Mouse (Mus musculus): Measurements from ENCODE around the gene Oaz1.
"Not testable (repeated sequence)": the region's sequence is repeated elsewhere in the genome, so short reads cannot be mapped to it uniquely, and the experiment has no call there.

The Oaz1 gene

DNA sequence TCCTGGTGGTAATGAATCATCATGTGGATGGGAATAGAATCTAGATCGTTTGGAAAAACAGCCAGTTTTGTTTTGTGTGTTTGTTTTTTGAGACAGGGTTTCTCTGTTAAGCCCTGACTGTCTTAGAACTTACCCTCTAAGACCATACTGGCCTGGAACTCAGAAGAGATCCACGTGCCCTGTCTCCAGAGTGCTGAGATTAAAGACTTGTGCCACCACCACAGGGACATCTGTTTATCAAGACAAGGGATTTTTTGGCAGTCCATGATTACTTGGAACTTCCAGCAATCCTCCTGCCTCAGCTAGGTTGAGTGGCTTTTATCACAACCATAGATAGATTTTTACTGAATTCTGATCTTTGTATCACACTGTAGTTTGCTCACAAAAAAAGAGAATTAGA, 1.6 kb upstream of the Oaz1 start:
- no peak for DNase-seq

DNA sequence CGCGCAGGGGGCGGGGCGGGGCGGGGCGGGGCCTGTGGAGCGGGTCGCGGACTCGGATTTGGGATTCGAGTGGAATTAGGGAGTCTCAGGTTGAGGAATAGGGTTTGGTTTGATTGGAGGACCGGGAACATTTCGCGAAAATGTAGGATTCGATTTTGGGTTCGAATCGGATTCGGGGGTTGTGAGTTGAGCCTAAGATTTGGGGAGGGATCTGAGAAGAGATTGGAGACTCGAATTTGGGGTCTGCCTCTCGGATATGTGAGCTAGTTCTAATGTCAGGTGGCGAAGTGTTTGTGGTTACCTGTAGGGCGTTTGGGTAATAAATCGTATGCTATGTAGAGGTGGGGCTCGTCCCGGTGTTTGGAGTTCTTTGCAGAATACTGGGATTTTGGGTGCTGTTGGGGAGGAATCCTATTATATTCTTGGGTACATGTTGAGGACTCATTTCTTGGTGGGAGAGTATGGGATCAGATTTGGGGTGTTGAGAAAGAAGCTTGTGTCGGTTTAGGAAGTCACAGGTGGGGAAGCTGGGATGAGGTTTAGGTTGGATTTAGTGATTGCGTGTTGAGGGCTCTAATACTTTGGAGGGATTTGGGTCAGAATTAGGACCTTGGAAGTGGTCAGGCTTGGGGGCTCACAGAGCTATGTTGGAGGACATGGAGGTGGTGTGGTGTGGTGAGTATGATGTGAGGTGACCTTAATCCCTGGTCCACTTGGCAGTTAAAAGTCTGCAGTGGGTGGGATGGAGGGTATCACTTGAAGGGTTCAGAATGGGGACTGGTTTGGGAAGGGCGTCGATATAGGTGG, 810 bp downstream of the Oaz1 start:
- no peak for DNase-seq

DNA sequence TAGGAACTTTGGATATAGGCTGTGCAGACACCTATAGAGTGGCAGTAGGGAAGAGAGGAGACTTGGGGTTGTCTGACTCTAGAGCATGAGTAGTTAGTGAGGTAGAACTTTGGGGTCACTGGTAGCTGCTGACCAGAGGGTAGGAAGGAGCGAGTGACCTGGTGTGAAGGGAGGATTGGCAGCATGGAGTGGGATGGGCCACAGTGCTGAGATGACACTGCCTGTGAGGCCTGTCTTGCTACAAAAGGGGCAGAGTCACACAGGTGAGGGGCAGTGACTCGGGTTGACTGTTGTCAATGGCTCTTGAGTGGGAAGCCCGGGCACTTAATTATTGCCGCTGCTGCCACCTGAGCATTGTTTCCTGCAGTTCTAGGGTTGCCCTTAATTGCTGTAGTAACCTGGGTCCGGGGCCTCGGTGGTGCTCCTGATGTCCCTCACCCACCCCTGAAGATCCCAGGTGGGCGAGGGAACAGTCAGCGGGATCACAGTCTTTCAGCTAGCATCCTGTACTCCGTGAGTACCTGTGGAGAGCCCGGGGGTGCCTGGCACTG, 1.5 kb downstream of the Oaz1 start:
- DNase-seq = no peak

DNA sequence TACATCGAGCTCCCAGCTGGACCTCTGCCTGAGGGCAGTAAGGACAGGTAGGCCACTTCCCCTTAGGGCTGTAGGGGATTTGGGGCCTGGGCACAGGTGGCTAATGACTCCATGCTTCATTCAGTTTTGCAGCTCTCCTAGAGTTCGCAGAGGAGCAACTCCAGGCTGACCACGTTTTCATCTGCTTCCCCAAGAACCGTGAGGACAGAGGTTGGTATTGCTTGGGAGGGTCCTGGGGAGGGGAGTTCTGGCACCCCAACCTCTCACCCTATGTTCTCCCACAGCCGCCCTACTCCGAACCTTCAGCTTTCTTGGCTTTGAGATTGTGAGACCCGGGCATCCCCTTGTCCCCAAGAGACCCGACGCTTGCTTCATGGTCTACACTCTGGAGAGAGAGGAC, 2.1 kb downstream of the Oaz1 start:
- not testable (repeated sequence) for DNase-seq

DNA sequence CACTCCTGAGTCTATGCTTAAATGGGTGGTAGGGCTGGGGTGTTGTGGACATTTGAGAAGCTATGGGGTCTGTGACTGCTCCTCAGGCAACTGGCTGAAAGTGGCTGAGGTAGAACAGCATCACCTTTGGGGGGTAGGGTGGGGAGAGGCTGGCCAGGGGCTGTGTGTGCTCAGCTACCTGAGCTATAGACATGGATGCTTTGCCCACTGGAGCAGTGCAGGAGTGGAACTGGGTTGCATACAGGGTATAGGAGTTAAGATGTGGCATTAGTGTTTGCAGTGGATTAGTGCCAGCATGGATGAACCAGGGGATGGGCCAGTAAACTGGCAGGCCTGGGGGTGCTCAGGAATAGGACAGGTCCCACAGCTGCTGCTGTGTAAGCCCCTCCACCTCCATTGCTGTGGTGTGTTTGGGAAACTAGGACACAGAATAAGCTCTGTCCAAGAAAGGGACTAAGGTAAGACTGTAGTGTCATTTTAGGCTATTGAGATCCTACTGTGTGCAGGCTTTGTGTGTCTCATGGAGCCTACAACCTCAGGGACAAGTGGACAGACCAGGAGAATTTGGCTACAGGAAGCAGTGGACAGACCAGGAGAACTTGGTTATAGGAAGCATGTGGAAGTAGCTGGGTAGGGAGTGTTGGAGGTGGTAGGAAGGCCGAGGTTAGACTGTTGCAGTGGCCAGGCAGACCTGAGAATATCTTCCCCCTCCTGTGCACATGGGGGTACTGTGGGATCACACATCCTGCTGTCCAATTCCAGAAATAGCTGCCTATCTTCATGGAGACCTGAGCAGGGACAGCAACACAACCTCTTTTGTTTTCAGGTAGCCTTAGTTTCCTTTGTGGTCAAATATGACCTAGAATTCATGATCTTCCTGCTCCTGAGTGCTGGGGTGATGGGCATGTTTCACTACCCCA, 3.2 kb downstream of the Oaz1 start:
- no peak for DNase-seq

DNA sequence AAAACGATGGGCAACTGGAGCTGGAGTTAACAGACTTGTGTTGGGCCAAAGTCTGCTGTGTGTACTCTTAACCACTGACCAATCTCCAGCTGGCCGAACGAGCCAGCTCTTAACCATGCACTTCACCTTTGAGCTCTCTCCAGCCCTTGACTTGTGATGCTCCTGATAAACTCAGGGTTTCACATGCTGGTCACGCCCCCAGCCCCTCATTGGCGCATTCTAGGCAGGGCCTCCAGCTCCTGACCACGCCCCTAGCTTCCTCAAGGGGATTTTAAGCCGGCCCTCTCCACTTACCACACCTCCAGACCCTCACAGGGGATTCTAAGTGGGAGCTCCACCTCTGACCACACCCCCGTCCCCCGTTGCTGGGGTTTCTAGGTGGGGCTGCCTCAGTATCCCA, 4.7 kb downstream of the Oaz1 start:
- DNase-seq = no peak

DNA sequence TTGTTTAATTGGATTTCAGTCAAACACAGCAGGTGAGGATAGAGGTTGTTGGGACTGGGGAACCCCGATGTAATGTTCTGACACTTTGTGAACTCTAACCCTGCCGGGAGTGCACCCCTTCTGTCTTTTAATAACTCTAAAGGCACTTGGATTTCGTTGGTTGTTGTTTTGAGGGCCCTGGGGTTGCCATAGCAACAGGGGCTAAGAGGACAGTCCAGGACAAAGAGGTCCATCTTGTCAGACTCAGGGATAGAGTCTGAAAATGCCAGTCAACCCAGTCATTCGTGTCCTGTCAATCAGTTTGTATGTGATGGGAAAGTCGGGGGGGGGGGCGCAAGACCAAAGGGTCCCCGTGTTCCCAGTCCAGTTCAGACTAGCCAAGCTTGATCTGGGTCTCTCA, 6.4 kb downstream of the Oaz1 start:
- DNase-seq = no peak

DNA sequence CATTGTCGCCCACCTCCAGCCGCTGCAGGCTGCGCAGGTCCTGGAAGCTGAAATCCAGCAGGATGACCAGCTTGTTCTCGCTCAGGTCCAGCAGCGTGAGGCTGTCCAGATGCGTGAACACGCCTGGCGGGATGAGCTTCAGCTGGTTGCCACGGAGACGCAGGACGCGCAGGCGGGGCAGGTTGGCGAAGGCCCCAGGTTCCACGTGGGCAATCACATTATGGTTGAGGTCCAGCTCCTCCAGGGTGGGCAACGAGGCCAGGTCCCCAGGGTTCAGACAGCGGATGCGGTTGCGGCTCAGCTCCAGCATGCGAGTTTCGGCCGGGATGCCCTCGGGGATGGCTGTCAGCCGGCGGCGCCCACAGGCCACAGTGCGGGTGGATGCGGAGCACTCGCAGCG, 9.2 kb downstream of the Oaz1 start:
- DNase-seq = no peak

DNA sequence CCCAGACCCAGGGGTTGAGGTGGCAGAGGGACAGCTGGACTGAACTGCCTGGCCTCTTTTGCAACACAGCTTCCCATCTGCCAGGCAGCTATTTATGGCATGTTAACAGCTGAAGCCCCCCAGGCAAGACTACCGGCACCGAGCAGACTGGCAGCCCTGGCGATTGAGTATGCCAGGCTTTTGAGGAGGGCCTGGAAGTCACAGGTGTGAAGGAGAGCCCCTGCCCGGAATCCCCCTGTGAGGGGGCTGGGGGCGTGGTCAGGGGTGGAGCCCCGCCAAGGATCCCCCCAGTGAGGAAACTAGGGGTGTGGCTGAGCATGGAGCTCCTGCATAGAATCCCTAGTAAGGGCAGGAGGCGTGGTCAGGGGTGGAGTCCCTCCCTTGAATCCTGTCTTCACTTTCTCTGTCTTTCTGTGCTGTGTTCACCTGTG, 10.5 kb downstream of the Oaz1 start:
- no peak for DNase-seq

DNA sequence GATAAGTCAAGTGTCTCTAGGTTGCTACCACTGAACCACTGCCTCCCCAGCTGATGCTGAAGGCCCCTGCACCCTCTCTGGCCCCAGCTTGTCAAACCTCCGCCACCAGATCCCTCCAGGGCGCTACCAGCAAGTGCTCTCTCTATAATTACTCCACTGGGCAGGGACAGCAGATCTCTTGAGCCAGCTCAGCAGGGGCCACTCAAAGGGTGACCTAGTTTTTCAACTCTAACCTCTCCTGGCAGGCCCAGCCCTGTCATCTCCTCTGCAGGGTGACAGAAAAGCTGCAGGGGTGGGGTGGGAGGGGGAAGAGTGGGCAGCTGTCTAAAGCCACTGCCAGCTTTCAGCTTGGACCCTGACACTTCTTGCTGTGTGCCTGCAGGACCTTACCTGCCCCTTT, 11.4 kb downstream of the Oaz1 start:
- no peak for DNase-seq

DNA sequence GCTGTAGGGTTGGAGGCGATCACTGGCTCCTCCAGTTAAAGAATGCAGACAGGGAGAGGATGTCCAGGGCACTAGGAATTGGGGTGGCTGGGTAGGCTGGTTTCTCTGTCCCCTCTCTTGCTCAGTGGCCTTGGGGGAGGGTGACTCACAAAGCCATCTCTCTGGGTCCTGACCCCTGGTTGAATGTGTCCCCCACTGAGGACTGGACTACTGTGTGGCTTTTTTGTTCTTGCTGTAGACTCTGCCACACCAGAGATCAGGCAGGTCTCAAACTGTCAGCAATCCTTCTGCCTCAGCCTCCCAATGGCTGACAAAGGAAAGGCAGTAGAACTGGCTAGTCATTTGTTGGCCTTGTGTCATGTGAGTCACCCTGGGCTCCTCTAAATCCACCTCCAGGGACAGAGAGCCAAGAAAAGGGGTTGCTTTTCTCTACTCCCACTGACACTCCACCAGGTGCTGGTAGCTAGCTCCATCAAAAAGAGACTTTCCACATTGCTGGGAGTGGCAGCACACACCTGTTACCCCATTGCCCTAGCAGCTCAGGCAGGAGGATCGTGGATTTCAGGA, 12.0 kb downstream of the Oaz1 start:
- DNase-seq = no peak

DNA sequence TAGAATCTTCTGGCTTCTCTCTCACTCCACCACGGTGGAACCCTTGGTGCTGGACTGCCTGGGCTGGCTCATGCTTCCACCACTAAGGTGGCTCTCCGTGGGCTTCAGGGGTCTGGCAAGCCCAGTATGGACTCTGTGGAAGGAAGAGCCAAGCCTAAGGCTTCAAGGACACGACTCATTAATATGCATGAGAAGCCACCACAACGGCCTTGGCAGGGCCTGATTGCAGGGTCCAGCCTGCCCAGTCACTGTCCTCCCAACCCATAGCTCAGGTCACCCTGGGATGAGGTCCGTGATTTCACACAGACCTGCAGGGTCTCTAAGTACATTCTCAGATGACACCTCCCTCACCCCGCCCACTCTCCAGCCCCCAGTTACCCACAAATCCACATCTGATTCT, 13.4 kb downstream of the Oaz1 start:
- no peak for DNase-seq

DNA sequence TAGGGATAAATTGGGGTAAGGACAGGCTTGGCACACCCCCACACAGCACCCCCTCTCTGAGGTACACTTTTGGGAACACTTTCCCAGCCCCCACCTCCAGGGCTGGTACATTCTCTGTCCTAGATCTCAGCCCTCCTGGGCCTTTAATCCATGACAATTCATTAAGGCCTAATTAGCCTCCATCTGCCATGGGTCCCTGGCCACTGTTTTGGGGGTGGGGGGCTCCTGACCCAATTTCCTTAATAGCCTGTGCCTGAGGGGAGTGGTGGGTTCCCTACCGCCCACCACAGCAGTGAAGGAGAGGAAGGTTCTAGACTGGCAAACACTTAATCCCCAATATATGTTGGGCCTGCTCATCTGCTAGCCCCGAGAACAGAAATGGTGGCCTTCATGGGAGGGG, 15.2 kb downstream of the Oaz1 start:
- DNase-seq = no peak

DNA sequence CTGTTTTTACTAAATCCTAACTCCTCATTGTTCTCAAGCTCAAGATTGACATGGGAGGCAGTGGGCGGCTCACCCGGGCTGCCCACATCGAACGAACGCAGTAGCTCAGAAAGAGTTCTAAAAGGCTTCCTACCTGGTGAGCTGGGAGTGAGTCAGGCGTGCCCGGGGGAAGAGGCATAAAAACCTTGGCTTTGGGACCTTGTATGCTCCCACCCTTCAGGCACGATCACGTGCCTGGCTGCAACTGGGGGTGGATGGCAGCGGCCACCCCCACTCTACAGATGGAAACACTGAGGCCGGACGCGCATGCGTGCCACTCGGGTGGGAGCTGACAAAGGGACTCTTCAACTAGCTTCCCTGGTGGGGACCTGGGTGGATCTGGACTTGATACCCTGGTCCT, 15.9 kb downstream of the Oaz1 start:
- no peak for DNase-seq

DNA sequence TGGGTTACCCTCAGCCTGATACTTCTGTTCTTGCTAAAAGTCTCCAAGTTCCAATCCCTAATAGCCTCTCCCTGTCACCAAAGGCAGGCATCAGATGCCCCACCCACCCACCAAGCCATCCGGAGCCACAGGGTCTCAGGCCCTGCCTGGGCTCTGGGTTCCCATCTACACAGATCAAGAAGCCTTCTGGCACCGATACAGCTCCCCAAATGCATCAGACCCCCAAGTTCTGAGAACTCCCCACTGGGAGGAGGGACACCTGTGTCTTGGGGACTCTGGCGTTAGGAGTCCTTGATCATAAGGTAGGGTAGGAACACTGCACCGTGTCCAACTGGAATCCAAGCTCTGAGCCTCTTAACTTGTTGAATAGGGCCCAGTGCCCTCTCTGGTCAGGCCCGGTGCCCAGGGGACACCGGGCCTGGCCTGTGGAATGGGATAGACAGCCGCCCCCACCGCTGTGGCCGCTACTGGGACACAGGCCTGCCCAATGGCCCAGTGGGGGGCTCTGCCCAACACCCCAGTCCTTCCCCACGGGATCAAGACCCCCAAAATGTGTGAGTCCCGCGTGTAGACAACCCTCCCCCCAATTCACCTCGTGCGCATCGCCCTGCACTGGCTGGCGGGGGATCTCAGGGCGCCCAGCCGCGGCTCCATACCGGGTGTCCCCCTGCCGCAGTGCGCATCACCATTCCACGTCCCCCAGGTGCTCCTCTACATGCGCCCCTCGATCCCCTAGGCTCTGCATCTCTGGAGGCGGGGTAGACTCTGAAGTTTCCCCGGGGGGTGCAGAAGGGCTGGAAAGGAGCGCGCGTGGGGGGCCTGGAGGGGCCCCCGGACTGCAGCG, 16.9 kb downstream of the Oaz1 start:
- no peak for DNase-seq

DNA sequence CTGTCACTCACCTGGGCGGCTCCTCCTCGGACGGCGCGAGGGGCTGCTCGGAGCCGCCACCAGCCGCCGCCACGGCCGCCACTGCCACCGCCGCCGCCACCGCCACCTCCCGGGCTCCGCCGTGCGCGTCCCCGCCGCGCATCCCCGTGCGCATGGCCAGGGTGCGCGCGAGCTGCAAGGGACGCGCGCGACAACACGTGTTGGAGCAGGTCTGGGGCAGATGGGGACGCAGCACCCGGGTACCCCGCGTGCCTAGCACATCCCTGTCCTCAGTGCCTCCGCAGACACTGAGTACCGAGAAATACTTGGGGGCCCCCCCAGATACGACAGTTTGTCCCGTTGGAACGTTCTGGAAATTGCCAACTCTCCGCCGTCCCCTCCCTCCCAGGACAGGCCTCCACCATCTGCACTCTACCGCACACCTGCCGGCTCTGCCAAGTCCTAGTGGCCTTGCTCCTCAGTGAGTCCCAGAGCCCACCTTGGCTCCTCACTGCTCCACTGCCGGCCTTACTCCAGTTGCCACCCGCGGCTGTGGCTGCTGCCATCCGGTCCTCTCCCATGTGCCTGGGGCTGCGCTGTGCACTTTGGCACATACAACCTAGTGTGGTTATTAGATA, 17.6 kb downstream of the Oaz1 start, which contains the start of gene Lingo3:
TSS of gene Lingo3 (minus strand) at position 109 of the 617 bp plus-strand sequence.
- DNase-seq = peak; percentile 57

DNA sequence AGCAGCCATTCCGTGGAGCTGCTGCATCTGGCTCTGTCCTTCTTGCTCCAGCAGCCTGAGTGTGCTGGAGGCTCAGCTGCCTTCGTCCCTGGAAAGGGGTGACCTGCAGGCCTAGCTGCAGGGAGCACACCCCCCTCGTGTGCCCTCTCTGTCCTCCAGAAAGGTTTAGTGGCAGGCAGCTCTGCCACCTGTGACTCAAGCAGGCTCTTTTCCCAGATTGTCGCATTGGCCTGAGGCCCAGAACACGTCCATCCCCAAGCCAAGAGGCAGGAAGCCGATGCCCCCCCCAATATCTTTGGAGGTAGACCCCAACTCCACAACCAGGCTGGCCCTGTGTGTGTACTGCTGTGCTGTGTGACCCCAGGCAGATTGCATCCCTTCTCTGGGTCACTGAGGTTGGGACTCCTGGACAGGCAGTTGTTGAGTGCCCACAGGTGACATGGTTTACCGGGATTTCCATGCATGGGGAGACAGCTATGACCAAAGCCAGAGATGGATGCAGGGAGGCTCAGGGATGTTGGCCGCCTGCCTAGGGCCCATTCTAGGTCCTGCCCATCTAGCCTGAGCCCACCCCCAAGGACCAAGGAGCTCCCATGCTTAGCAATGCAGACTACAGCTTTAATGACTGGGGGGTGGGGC, 18.7 kb downstream of the Oaz1 start:
- no peak for DNase-seq

DNA sequence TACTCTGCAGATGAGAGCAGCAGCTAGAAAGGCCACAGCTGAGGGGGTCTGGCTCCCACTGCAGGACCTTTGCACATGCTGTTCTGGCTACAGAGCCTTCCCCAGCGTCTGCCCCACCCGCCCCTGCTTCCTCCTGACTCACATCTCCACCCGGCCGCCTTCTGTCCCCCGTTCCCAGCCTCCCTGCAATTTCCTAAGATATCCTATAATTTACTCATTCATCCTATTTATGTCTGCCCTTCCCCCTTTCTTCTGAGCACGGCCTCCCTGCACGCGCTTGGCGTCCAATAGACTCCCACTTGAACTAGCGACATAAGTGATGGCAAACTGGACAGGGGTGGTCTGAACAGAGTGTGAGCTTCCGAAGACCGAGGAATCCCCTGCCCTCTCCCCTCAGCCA, 19.3 kb downstream of the Oaz1 start:
- peak; percentile 56 for DNase-seq

DNA sequence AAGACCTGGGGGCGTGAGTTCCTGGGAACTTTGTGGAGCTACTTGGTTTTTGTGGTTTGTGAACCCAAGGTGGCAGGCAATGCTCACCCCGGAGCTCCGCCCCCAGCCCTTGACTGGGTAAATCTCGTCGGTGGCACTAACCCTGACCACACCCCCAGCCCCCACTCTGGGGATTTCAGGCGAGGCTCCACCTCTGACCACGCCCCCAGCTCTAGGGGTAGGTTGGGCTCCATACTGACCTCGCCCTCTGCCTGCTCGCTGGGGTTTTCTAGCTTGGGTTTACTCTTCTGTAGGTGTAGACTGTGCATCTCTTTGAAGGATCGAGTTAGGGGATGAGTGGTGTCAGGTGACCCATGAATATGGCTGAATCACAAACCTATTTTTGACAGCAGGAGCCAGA, 22.1 kb downstream of the Oaz1 start:
- no peak for DNase-seq

DNA sequence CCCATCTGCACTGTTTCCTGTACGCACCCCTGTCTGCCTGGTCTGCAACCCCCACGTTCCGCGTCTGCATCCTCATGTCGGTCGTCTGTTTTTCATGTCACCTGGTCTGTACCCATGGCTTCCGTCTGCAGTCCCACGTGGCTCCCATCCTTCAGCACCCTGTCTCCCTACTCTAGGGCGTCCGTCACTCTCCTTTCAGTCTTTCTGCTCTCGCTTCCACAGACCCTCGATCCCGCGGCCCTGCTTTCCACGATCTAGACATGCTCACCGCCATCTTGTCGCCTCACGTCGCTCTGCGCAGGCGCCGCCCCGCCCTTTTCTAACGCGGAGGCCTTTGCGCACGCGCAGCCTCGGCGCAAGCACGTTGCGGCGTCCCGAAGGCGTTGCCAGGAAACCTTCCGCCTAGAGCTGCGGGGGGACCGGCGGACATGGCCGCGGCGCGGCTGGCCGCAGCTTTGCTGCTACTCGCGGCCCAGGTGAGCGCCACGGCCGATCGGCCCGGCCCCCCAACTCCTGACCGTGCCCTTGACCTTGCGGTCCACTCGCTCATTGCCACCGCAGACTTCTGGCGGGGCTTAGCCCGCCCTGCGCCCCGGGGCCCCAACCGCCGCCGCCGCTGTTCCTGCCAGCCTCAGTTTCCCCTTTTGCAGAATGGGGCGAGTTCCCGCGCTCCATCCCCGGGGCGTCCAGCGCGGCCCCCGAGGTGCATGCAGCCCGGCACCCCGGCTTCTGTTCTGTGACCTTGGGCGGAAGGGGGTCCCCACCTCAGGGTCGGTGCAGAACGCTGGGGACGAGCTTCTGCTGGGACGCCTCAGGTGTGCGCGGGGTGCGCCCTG, 28.7 kb downstream of the Oaz1 start, which contains the start of the genes Lsm7 and Sppl2b:
TSS of gene Lsm7 (minus strand) at position 297 of the 836 bp plus-strand sequence.
TSS of gene Sppl2b (plus strand) at position 363 of the 836 bp plus-strand sequence.
- peak; percentile 94 for DNase-seq
